Mouse (Mus musculus) retina, postnatal 1 day (tissue): ENCODE results near the gene Ppfibp2.

ENCODE experiments used
- DNase-seq: peaks from one replicate; pipeline ENCODE4 v3.0.0-alpha.2; 2012

Ppfibp2 gene

DNA sequence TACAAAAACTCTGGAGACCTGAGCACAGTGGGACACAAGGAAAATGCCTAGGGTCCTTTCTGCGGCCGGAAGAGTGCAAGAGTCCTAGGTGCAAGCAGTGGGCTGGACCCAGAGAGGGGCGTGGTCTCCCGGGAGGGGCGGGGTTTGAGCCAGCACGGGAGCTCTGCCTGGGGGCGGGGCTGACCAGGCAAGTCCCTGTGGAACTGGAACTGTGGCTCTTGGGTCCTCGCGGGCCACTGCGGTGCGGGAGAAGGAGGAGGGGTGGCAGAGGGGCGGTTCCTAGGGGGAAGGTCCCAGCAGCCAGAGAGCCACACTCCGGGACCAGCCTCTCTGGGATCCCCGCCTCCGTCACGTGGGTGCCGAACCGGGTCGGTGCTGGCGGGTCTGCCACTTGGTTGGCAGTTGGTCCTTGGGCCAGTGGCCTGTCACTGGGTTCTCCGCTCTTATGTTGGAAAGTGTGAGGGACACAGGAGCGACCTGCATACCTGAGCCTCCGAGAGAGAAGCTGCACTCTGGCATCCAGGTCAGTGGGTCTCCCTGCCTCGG, at the start of gene Ppfibp2:
Gene Ppfibp2 (plus strand): TSS at position 351 of the 546 bp plus-strand sequence.
- DNase-seq, result peak; percentile 90

- DNase-seq, result no peak
Observed at GRCm38 (mm10) chr7:107547872-107548271, 47.1 kb upstream of the Ppfibp2 start.

DNA sequence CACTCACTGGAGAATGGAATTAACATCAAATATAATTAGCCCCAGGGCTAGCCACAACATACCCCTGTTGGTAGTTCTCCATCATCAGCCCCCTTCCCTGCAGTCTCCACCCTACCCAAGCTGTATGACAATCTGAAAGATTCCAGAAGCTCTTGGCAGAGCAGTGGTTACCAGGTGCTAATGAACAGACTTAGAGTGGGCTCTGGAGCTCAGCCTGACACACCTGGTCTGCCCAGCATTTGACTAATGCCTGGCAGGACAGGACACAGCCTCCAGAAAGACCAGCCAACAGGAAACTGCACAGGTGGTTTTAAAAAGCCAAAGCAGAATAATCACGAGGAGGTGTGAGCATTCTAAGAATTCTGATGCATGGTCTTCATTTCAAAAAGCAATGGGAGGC, 41.5 kb upstream of the Ppfibp2 start:
- no peak for DNase-seq

- DNase-seq, result peak; percentile 29
Observed at GRCm38 (mm10) chr7:107555906-107556305, 39.1 kb upstream of the Ppfibp2 start.

DNA sequence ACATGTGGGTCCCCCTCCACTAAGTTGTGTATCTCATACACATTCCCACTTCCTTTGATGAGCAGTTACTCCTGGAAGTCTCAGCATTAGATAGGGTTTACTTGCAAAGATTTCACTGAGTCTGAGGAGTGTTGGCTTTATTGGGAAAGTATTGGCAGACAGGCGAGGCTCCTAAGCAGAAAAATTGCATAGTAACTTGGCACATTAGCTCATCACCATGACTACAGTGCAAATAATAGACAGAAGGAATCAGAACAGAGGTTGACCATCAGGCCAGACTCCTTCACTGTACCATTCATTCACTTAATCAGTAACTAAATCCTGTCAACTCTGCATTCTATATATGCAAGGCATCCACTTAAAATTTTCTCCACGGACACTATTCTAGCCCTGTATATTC, 34.3 kb upstream of the Ppfibp2 start:
- DNase-seq, result no peak

- no peak for DNase-seq
Observed at GRCm38 (mm10) chr7:107561584-107561983, 33.4 kb upstream of the Ppfibp2 start.

DNA sequence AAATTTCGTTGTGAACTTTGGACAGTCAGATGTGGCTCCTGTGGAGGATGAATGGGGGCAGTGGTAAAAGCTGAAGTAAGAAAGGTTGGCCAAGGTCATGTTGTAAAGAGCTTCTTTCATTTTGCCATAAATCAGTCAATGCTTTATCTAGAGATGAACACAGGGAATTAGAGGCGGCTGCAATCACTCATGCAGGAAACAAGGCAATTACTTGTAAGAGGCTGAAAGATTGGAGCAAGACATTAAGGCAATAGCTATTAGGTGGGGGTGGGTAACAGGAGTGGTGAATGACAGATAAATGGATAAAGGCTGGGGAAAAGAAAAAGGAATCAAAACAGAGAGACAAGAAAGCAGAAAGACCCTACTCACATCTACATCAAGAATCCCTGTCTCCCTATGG, 31.3 kb upstream of the Ppfibp2 start:
- DNase-seq, result no peak

DNA sequence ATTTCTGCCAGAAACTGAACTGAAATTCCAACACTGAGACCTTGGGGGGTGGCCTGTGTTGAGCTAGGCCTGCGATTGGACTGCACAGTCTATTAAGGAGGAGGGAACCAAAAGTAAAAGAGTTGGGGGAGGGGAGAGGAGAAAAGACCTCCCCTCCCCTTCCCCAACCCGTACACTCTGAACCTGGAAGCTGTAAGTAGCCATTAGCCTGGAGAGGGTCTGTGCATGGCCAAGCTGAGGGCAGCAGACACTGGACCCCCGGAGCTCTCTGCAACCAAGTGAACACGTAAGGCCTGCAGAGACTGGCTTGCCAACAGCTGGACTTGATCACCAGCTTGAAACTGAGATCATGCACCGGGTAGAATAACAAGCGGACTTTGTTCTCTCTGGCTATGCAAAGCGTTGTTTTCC, 27.7 kb upstream of the Ppfibp2 start, which contains the start of gene Olfml1:
Gene Olfml1 (plus strand): TSS at position 186 of the 411 bp plus-strand sequence.
- no peak for DNase-seq

- no peak for DNase-seq
Observed at GRCm38 (mm10) chr7:107567674-107568073, 27.3 kb upstream of the Ppfibp2 start.

DNA sequence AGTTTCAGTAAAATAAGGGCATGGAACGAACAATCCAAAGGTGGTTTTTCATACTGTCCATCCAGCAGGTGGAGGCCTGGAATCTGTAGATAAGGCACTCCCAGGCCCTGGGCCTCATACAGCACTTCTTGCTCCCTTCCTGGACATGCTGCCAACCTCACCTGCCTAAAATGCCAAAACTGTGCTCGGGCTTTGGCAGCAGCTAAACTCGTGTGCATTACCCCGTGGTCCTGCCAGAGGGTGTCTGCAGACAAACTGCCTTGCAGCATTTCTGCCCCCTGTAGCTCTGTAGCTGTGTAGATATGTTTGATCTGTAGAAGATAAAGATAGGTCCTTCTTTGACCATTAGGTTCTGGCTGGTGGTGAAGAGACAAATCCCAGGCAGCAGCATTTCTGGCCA, 26.0 kb upstream of the Ppfibp2 start:
- no peak for DNase-seq

- DNase-seq, result no peak
Observed at GRCm38 (mm10) chr7:107573856-107574255, 21.2 kb upstream of the Ppfibp2 start.

- no peak for DNase-seq
Observed at GRCm38 (mm10) chr7:107574276-107574675, 20.7 kb upstream of the Ppfibp2 start.

GRCm38 (mm10) chr7:107592641-107593040, 2.4 kb upstream of the Ppfibp2 start:
- DNase-seq, result peak; percentile 53

GRCm38 (mm10) chr7:107593904-107594303, 1.1 kb upstream of the Ppfibp2 start:
- DNase-seq, result no peak

DNA sequence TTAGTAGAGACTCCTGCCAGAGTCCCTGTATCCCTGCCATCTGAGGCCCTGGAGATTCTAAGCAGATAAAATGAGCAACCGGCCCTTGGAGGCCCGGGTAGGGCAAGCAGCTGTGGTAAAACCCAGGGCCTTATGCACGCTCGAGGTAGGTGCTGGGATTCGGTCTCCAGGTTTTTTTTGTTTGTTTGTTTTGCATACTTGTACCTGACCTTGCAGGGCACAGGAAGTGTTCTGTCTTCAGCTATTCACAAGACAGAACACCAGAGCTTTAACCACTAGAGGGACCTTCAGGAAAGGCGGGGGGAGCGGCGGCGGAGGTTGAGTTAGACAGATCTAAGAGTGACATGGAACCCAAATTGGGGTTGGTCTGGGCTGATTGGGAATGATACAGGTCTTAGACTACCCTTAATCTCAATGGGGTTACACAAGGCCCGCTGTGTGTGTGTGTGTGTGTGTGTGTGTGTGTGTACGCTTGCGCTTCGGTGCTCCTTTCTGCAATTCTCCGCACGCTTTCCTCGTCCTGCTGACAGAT, 616 bp upstream of the Ppfibp2 start:
- peak; percentile 72 for DNase-seq

- no peak for DNase-seq
Observed at GRCm38 (mm10) chr7:107595426-107595825, 419 bp downstream of the Ppfibp2 start.

GRCm38 (mm10) chr7:107596753-107597152, 1.7 kb downstream of the Ppfibp2 start:
- no peak for DNase-seq

DNA sequence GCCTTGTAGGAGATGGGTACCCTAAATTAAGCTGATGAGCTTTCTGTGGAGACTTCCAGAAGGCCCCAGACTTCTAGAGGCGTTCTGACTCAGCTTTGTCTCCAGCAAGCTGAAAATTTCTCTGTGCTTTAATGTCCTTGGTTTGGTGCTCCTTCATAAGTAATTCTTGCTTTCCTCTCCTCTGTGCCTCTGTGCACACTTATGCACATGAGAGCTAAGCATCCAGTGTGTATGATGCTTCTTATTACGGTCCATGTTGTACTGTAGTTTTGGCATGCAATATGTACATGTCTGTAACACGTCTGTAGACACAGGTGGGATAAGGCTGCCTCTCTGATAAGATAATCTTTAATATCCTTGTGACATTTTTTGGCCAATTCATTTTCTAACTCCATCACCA, 2.9 kb downstream of the Ppfibp2 start:
- DNase-seq, result no peak

GRCm38 (mm10) chr7:107600651-107601050, 5.6 kb downstream of the Ppfibp2 start:
- DNase-seq, result no peak

DNA sequence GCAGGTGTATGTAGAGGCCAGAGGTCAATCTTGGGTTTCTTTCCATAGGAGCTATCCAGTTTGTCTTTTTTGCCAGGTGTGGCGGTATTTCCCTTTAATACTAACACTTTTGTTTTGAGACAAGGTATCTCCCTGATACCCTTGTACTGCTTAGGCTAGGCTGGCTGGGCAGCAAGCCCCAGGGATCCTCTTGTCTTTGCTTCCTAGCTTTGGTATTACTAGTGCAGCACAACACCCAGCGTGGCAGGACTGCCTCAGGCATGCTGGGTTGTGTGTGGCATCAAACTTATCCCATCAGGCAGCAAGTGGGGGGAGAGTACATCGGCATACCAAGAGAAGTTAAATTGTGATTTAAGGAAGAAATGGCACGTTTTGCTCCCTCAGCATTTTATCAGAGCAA, 7.5 kb downstream of the Ppfibp2 start:
- peak; percentile 48 for DNase-seq

DNA sequence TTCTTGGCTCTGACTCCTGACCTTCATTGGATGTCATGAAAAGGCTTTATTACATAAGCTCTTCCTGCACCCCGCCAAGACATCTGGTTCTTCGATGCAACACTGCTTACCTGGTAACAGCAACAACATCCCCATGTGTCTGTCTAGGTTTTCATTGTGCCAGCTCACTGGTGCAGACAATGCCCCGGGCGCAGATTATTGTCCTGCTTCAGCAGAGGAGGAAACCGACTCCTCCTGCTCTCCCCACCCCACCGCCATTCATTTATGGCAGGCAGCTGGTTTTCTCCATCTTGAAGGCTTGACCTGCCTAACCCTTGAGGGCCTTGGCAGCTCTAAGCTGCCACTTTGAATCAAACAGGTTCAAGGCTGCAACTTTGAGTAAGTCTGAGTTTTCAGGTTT, 7.9 kb downstream of the Ppfibp2 start:
- DNase-seq, result peak; percentile 70

DNA sequence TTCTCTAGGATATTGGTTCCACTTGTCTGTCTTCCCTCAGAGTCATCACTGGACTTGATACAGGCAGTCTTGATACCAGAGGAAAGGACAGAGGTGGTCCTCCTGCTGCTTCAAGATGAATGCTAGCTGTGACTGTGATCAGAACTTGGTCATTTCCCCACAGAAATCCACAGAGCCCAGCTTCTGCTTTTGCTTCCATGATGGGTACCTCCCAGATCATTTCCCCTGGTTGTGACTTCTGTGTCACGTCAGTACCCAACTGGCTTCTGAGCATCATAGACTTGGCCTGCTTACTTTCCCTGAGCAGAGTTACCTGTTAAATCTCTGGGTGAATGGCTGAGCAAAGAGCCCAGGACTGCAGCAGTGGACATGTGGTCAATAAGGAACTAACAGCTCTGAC, 12.8 kb downstream of the Ppfibp2 start:
- no peak for DNase-seq

- DNase-seq, result no peak
Observed at GRCm38 (mm10) chr7:107609622-107610255, 14.7 kb downstream of the Ppfibp2 start.

DNA sequence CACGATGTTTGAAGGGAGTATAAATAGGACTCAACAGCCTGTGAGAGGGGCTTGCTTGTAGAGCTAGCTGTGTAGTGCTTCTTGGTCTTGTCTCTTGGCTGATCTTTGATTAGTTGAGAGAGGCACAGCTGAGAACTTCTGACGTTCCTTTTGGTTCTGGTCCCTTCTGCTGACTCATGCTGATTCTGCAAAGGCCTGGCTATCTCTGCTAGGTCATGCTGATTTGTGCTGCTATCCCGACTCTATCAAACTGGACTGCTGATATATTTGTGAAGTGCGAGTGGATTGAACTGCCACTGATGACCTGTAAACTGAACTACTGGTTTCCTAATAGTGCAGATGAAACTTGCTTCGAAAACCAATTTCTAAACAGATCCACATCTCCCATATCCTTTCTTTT, 15.9 kb downstream of the Ppfibp2 start:
- DNase-seq, result no peak
